Mouse (Mus musculus) bone marrow, adult 2 months (tissue): ENCODE results near the gene AC124502.3.

Experiments
- CTCF ChIP-seq: fragments of 200-500 bp; IDR thresholded peaks from 2 replicates; pipeline ENCODE4 v1.5.1; 2011; ENCODE audit warnings: low read length, control low read depth; ENCODE audit not compliant: control insufficient read depth, insufficient read depth
- POLR2A ChIP-seq: fragments of 200-500 bp; IDR thresholded peaks from 2 replicates; pipeline ENCODE4 v1.6.1; 2011; ENCODE audit warnings: low read depth, mild to moderate bottlenecking, control low read depth, low read length, borderline replicate concordance; ENCODE audit not compliant: control insufficient read depth

GRCm38 (mm10) chr19:5094243-5094632 lies 55.5 kb downstream of the AC124502.3 start:
- TF ChIP-seq CTCF: peak; percentile 79
- peak; percentile 45; the same call in 1 of the 2 replicates for TF ChIP-seq POLR2A
